Mouse (Mus musculus): ENCODE measurements around the gene Cda. TPM values are rescaled to one million over a fixed set of nuclear protein-coding genes. Genes with fewer than 3 reads are reported as not detected.

The Cda gene
- total and polyA plus RNA-seq, 3 experiments, result 12.4 to 26.1 TPM; not detected in 1

DNA sequence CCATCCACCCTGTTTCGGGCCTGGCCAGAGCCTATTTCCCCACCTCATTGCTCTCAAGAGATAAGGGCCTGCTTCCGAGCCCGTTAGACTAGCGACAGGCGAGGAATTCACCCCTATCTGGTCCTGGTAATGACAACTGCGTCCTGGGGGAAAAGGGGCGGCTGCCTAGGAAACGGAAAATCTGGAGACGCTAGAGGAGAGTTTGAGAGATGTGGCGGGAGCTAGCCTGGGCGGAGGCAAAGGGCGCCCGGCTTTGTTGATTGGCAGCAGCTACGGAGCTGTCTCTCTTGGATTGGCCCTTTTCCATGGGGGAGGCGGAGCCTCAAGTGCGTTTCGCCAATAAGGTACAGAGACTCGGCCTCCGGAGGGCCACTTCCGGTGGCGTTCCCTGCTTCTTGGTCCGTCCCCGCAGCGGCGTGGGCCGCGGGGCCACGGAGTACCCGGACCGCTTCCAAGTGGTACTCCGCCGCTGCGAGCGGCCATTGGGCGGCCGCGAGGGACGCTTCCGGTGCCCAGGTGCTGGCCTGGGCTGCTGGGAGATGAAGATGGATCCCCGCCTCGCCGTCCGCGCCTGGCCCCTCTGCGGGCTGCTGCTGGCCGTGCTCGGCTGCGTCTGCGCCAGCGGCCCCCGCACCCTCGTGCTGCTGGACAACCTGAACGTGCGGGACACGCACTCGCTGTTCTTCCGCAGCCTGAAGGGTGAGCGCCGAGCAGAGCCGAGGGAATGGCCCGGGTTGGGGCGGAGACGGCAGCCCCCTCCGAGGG is 63.3 kb downstream of the Cda start, which contains the start of gene Ddost (continued):
- peak; percentile 21 to 74; a peak in 2 of 4 replicates for TF ChIP-seq EP300 (IDR thresholded peaks at IDR 0.05; ENCODE audit: low read depth in 1 of 2, low read length in 2 of 2)
- TF ChIP-seq ZNF384 (IDR thresholded peaks at IDR 0.05; ENCODE audit: low read depth, low read length), result no peak
- TF ChIP-seq ETS1 (IDR thresholded peaks at IDR 0.05; ENCODE audit: low read depth, low read length), result peak; percentile 51
- peak; percentile 24; the same call in 1 of the 2 replicates for TF ChIP-seq E2F4 (IDR thresholded peaks at IDR 0.05; ENCODE audit: borderline replicate concordance, low read depth, low read length)
- TF ChIP-seq ZMIZ1 (IDR thresholded peaks at IDR 0.05; ENCODE audit: low read depth, low read length), result peak; percentile 38
- no peak for TF ChIP-seq USF1 (IDR thresholded peaks at IDR 0.05; ENCODE audit: low read depth, low read length)
- 0 out of 2 replicates have a peak, but pooled peaks have one; percentile 54 for TF ChIP-seq POLR2AphosphoS2 (IDR thresholded peaks at IDR 0.05; ENCODE audit: low read length)
- TF ChIP-seq TBP (IDR thresholded peaks at IDR 0.05; ENCODE audit: low read depth, low read length), result 0 out of 2 replicates have a peak, but pooled peaks have one; percentile 11
- TF ChIP-seq SMC3 (IDR thresholded peaks at IDR 0.05; ENCODE audit: low read depth, low read length), result no peak
- TF ChIP-seq UBTF (IDR thresholded peaks at IDR 0.05; ENCODE audit: borderline replicate concordance, insufficient read depth, low read depth, low read length), result no peak
- TF ChIP-seq TAL1 (IDR thresholded peaks at IDR 0.05; ENCODE audit: low read length), result peak; percentile 41; the same call in 1 of the 2 replicates
- TF ChIP-seq USF2 (IDR thresholded peaks at IDR 0.05; ENCODE audit: borderline replicate concordance in 1 of 2, insufficient read depth in 1 of 2, low read depth in 1 of 2, low read length in 2 of 2), result no peak

DNA sequence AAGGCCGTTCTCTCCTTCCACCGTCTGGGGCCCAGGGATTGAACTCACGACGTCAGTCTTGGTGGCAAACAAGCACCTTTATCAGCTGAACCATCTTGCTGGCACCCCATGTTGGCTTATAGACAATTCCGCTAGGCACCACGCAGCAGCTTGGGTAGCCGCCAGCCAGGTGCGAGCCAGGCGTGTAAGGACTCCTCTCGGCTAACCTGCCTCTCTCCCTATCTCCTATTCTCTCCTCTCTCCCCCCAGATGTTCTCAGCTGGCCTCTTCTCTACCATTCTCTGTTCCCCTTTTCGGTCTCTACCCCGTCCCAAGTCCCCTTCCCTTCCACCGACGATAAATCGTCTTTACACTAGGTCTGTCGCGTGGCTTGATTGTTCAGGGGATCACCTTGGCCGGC is 64.0 kb downstream of the Cda start:
- peaks cover 6 to 20% of the 10 kb centered on the region in 2 experiments for H3K36me3 ChIP-seq (ENCODE audit: control insufficient read depth in 1 of 2, insufficient read depth in 2 of 2, low read length in 2 of 2)
- peak overlapping the region; percentile 30 to 49 for H3K4me3 ChIP-seq (ENCODE audit: control insufficient read depth in 1 of 2, insufficient read depth in 1 of 2, low read depth in 2 of 2, low read length in 2 of 2)
- DNase-seq (ENCODE audit: low read depth, low spot score), result peak; percentile 94
- H3K4me1 ChIP-seq (ENCODE audit: control insufficient read depth in 1 of 2, insufficient read depth in 2 of 2, low read length in 2 of 2), result peaks cover 9 to 30% of the 10 kb centered on the region in 2 experiments; a peak in 3 of 4 replicates
- H3K79me2 ChIP-seq (ENCODE audit: control insufficient read depth, insufficient read depth, low read length, poor library complexity), result peaks cover 29% of the 10 kb centered on the region
- no peaks in the 10 kb centered on the region for H3K27me3 ChIP-seq (ENCODE audit: control insufficient read depth in 1 of 2, insufficient read depth in 2 of 2, low read length in 2 of 2)
- no peaks in the 10 kb centered on the region for H3K9me3 ChIP-seq (replicated peaks; ENCODE audit: insufficient read depth, low read length)
- peak overlapping the region; percentile 71 for H3K9ac ChIP-seq (ENCODE audit: control insufficient read depth, low read depth, low read length, poor library complexity, severe bottlenecking)
- H3K27ac ChIP-seq (ENCODE audit: control insufficient read depth, low read depth, low read length), result peak overlapping the region; percentile 97
- TF ChIP-seq MXI1 (IDR thresholded peaks at IDR 0.05; ENCODE audit: low read depth, low read length) (no peak), JUND (IDR thresholded peaks at IDR 0.05; ENCODE audit: low read depth, low read length) (no peak), NELFE (IDR thresholded peaks at IDR 0.05; ENCODE audit: low read depth, low read length) (no peak), ELF1 (IDR thresholded peaks at IDR 0.05; ENCODE audit: low read depth, low read length) (no peak), POLR2AphosphoS2 (IDR thresholded peaks at IDR 0.05; ENCODE audit: low read length) (no peak), TCF12 (IDR thresholded peaks at IDR 0.05; ENCODE audit: low read depth, low read length) (peak; percentile 93), MYC (IDR thresholded peaks at IDR 0.05; ENCODE audit: low read depth, low read length) (no peak), SMC3 (IDR thresholded peaks at IDR 0.05; ENCODE audit: low read depth, low read length) (no peak), EP300 (IDR thresholded peaks at IDR 0.05; ENCODE audit: low read depth in 1 of 2, low read length in 2 of 2) (peak; percentile 65 to 79), UBTF (IDR thresholded peaks at IDR 0.05; ENCODE audit: borderline replicate concordance, insufficient read depth, low read depth, low read length) (no peak), HCFC1 (IDR thresholded peaks at IDR 0.05; ENCODE audit: low read depth, low read length) (no peak), MYB (IDR thresholded peaks at IDR 0.05; ENCODE audit: low read depth, low read length) (no peak), GABPA (IDR thresholded peaks at IDR 0.05; ENCODE audit: low read depth, low read length) (no peak), USF1 (IDR thresholded peaks at IDR 0.05; ENCODE audit: low read depth, low read length) (no peak), MEF2A (IDR thresholded peaks at IDR 0.05; ENCODE audit: extremely low read depth, insufficient replicate concordance, low read depth, low read length, poor library complexity, severe bottlenecking) (no peak), ETS1 (IDR thresholded peaks at IDR 0.05; ENCODE audit: low read depth, low read length) (peak; percentile 84), MAFK (IDR thresholded peaks at IDR 0.05; ENCODE audit: borderline replicate concordance, low read depth, low read length) (no peak), MAZ (IDR thresholded peaks at IDR 0.05; ENCODE audit: low read depth, low read length) (no peak), POLR2AphosphoS5 (IDR thresholded peaks at IDR 0.05; ENCODE audit: borderline replicate concordance, low read depth, low read length) (no peak), SIN3A (IDR thresholded peaks at IDR 0.05; ENCODE audit: low read length) (peak; percentile 11; the same call in 1 of the 2 replicates), CTCF (IDR thresholded peaks at IDR 0.05 in 2 of 3, conservative IDR thresholded peaks at IDR 0.05 in 1 of 3; ENCODE audit: control insufficient read depth in 1 of 3, insufficient read depth in 1 of 3, low read depth in 2 of 3, low read length in 3 of 3, poor library complexity in 1 of 3, severe bottlenecking in 1 of 3) (no peak), TAL1 (IDR thresholded peaks at IDR 0.05; ENCODE audit: low read length) (peak; percentile 84), CHD2 (IDR thresholded peaks at IDR 0.05; ENCODE audit: low read length) (no peak), ZMIZ1 (IDR thresholded peaks at IDR 0.05; ENCODE audit: low read depth, low read length) (no peak), KAT2A (conservative IDR thresholded peaks at IDR 0.05; ENCODE audit: low read depth, low read length) (no peak), RCOR1 (IDR thresholded peaks at IDR 0.05; ENCODE audit: low read depth, low read length) (peak; percentile 16; the same call in 1 of the 2 replicates), MAX (IDR thresholded peaks at IDR 0.05; ENCODE audit: low read length) (peak; percentile 35; the same call in 1 of the 2 replicates), E2F4 (IDR thresholded peaks at IDR 0.05; ENCODE audit: borderline replicate concordance, low read depth, low read length) (no peak)

Data from MEL (cell line).